Mouse (Mus musculus) testis, adult 2 months (tissue): ENCODE results near the gene Sergef. TPM values are rescaled to one million over a fixed set of nuclear protein-coding genes. Genes with fewer than 3 reads are reported as not detected.
"Not testable (repeated sequence)": the region's sequence is repeated elsewhere in the genome, so short reads cannot be mapped to it uniquely, and the experiment has no call there.

Experiments used
- H3K27ac ChIP-seq: fragments of 200-500 bp; 2 replicates; pipeline ENCODE4 v1.5.1; 2012; ENCODE audit warnings: low read depth, low read length; ENCODE audit not compliant: control insufficient read depth, insufficient read depth
- H3K27me3 ChIP-seq: fragments of 200-500 bp; 2 replicates; pipeline ENCODE4 v1.6.1; 2012; ENCODE audit warnings: mild to moderate bottlenecking, low read length, moderate library complexity; ENCODE audit not compliant: control insufficient read depth, insufficient read depth
- H3K36me3 ChIP-seq: fragments of 200-500 bp; 2 replicates; pipeline ENCODE4 v1.6.1; 2012; ENCODE audit warnings: mild to moderate bottlenecking, low read length; ENCODE audit not compliant: control insufficient read depth, insufficient read depth
- H3K4me1 ChIP-seq: fragments of 200-500 bp; 2 replicates; pipeline ENCODE4 v1.6.1; 2012; ENCODE audit warnings: low read length; ENCODE audit not compliant: control insufficient read depth, insufficient read depth
- H3K4me3 ChIP-seq: fragments of 200-500 bp; 2 replicates; pipeline ENCODE4 v1.5.1; 2012; ENCODE audit warnings: low read depth, mild to moderate bottlenecking, low read length, moderate library complexity, mixed read lengths; ENCODE audit not compliant: control insufficient read depth
- CTCF ChIP-seq: fragments of 200-500 bp; IDR thresholded peaks from 2 replicates; pipeline ENCODE4 v1.5.1; 2012; ENCODE audit warnings: low read depth, mild to moderate bottlenecking, inconsistent platforms, low read length, moderate library complexity; ENCODE audit not compliant: control insufficient read depth, insufficient read depth, insufficient replicate concordance
- POLR2A ChIP-seq: fragments of 200-500 bp; IDR thresholded peaks from 2 replicates; pipeline ENCODE4 v1.6.1; 2012; ENCODE audit warnings: low read depth, mild to moderate bottlenecking, inconsistent platforms, low read length, moderate library complexity; ENCODE audit not compliant: control insufficient read depth
- polyA plus RNA-seq: library from polyadenylated mRNA; depleted of rRNA; stranded (reverse); fragments of >200 nt; gene quantifications from 2 replicates; pipeline ENCODE4 v1.2.3, GENCODE M21; 2012; rRNA removed

The Sergef gene
- polyA plus RNA-seq, result 6.8 and 7.7 TPM in 2 replicates

GRCm38 (mm10) chr7:46639692-46640031 is at the start of gene Sergef:
Gene Sergef, minus strand, starts transcription at chr7:46639807.
- Histone ChIP-seq H3K4me1 (peaks cover 14% of the 10 kb centered on the region), H3K27me3 (no peaks in the 10 kb centered on the region; the same call in 1 of the 2 replicates), H3K36me3 (no peaks in the 10 kb centered on the region), H3K4me3 (peak within 1 kb of the TSS; percentile 87), H3K27ac (no peak within 1 kb of the TSS)
- TF ChIP-seq POLR2A, result no peak
- TF ChIP-seq CTCF, result no peak

GRCm38 (mm10) chr7:46686827-46687226 is 47.2 kb upstream of the Sergef start:
- Histone ChIP-seq H3K27me3 (no peaks in the 10 kb centered on the region), H3K4me3 (no peak overlapping the region), H3K27ac (no peak overlapping the region), H3K36me3 (no peaks in the 10 kb centered on the region; the same call in 1 of the 2 replicates), H3K4me1 (no peaks in the 10 kb centered on the region)
- no peak for TF ChIP-seq CTCF
- no peak for TF ChIP-seq POLR2A

DNA sequence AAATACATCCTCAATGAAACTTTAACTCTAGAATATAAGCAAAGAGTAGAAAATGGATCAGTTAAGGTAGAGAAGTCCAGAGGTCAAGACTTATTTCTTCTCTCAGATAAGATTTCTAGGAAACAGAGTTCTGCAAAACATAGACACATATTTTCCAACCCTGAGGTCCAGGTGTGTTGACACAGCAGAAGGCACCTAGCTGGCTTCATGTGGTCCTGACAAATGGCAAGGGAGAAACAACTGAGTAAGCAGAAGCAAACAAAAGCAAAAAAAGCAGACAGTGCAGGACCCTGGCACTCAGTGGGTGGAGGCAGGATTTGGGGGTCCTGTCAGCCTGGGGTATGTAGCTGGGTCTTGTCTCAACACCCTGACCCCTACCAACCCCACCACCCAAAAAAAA is 41.1 kb upstream of the Sergef start:
- no peaks in the 10 kb centered on the region for H3K36me3 ChIP-seq
- H3K27ac ChIP-seq, result no peak overlapping the region
- no peak overlapping the region for H3K4me3 ChIP-seq
- TF ChIP-seq POLR2A (no peak), CTCF (no peak)
- no peaks in the 10 kb centered on the region for H3K4me1 ChIP-seq
- H3K27me3 ChIP-seq, result no peaks in the 10 kb centered on the region

DNA sequence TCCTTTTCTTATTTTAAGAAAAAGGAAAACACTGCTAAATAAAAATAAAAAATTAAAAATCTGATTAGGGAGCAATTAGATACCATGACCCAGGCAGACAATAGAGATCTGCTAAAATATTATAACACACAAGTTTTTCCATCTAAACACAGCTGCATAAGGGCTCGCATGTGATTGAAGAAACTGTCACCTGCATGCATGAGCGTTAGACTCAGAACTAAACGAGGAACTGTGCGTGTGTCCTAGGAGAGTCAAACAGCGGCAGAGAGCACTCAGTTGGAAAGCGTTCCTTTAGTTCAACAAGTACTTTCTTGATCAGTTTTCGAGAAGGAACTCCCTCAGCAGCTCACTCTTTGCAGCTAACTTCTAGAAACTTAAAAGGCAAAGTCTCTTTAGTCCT is 39.4 kb upstream of the Sergef start:
- H3K4me3 ChIP-seq, H3K27me3 ChIP-seq, H3K4me1 ChIP-seq, H3K27ac ChIP-seq, H3K36me3 ChIP-seq: not testable (repeated sequence)

GRCm38 (mm10) chr7:46678417-46678816 is 38.8 kb upstream of the Sergef start:
- Histone ChIP-seq H3K4me1 (no peaks in the 10 kb centered on the region), H3K27me3 (no peaks in the 10 kb centered on the region), H3K27ac (no peak overlapping the region), H3K4me3 (no peak overlapping the region), H3K36me3 (no peaks in the 10 kb centered on the region)
- no peak for TF ChIP-seq POLR2A
- no peak for TF ChIP-seq CTCF

- Histone ChIP-seq H3K27ac (no peak overlapping the region), H3K36me3 (no peaks in the 10 kb centered on the region), H3K4me1 (no peaks in the 10 kb centered on the region), H3K4me3 (no peak overlapping the region), H3K27me3 (no peaks in the 10 kb centered on the region)
- TF ChIP-seq CTCF (no peak), POLR2A (no peak)
Observed at GRCm38 (mm10) chr7:46676808-46677360, 37.3 kb upstream of the Sergef start.

GRCm38 (mm10) chr7:46675886-46676285 is 36.3 kb upstream of the Sergef start:
- Histone ChIP-seq H3K4me1 (no peaks in the 10 kb centered on the region), H3K27ac (no peak overlapping the region), H3K4me3 (no peak overlapping the region), H3K27me3 (no peaks in the 10 kb centered on the region), H3K36me3 (no peaks in the 10 kb centered on the region)
- TF ChIP-seq CTCF (no peak), POLR2A (no peak)

- Histone ChIP-seq H3K27me3 (no peaks in the 10 kb centered on the region), H3K27ac (no peak overlapping the region), H3K4me3 (no peak overlapping the region), H3K4me1 (no peaks in the 10 kb centered on the region), H3K36me3 (no peaks in the 10 kb centered on the region)
- TF ChIP-seq CTCF (no peak), POLR2A (no peak)
Observed at GRCm38 (mm10) chr7:46675061-46675460, 35.5 kb upstream of the Sergef start.
